Mouse (Mus musculus) lung, postnatal 25 days (tissue): ENCODE results near the gene Ptprd.

ENCODE experiments used
- DNase-seq: peaks from one replicate; pipeline ENCODE4 v3.0.0; 2022; ENCODE audit warnings: low spot score

The Ptprd gene

GRCm38 (mm10) chr4:76021670-76022069 lies 2190.1 kb downstream of the Ptprd start:
- no peak for DNase-seq

- DNase-seq: no peak
Observed at GRCm38 (mm10) chr4:76015026-76015425, 2196.7 kb downstream of the Ptprd start.

GRCm38 (mm10) chr4:76014151-76014840 lies 2197.5 kb downstream of the Ptprd start:
- no peak for DNase-seq

- DNase-seq: no peak
Observed at GRCm38 (mm10) chr4:76008580-76008979, 2203.2 kb downstream of the Ptprd start.

GRCm38 (mm10) chr4:76007219-76007618 lies 2204.5 kb downstream of the Ptprd start:
- no peak for DNase-seq

GRCm38 (mm10) chr4:76006717-76007116 lies 2205.0 kb downstream of the Ptprd start:
- DNase-seq: no peak

GRCm38 (mm10) chr4:76004161-76004560 lies 2207.6 kb downstream of the Ptprd start:
- no peak for DNase-seq

- no peak for DNase-seq
Observed at GRCm38 (mm10) chr4:76000258-76000657, 2211.5 kb downstream of the Ptprd start.

GRCm38 (mm10) chr4:75995841-75996240 lies 2215.9 kb downstream of the Ptprd start:
- DNase-seq: no peak

- DNase-seq: no peak
Observed at GRCm38 (mm10) chr4:75994576-75994975, 2217.2 kb downstream of the Ptprd start.

- DNase-seq: no peak
Observed at GRCm38 (mm10) chr4:75993092-75993491, 2218.7 kb downstream of the Ptprd start.

GRCm38 (mm10) chr4:75991621-75992245 lies 2220.0 kb downstream of the Ptprd start:
- DNase-seq: no peak

GRCm38 (mm10) chr4:75974728-75975127 lies 2237.0 kb downstream of the Ptprd start:
- DNase-seq: no peak

- no peak for DNase-seq
Observed at GRCm38 (mm10) chr4:75973322-75973721, 2238.4 kb downstream of the Ptprd start.

GRCm38 (mm10) chr4:75969961-75970360 lies 2241.8 kb downstream of the Ptprd start:
- DNase-seq: no peak

GRCm38 (mm10) chr4:75968618-75969017 lies 2243.1 kb downstream of the Ptprd start:
- no peak for DNase-seq

GRCm38 (mm10) chr4:75965810-75966209 lies 2246.0 kb downstream of the Ptprd start:
- DNase-seq: peak; percentile 32

- DNase-seq: no peak
Observed at GRCm38 (mm10) chr4:75962916-75963315, 2248.8 kb downstream of the Ptprd start.

- DNase-seq: no peak
Observed at GRCm38 (mm10) chr4:75961865-75962264, 2249.9 kb downstream of the Ptprd start.

GRCm38 (mm10) chr4:75953349-75954060 lies 2258.3 kb downstream of the Ptprd start:
- peak; percentile 53 for DNase-seq

GRCm38 (mm10) chr4:75950582-75950981 lies 2261.2 kb downstream of the Ptprd start:
- no peak for DNase-seq

- DNase-seq: no peak
Observed at GRCm38 (mm10) chr4:75894871-75895270, 2316.9 kb downstream of the Ptprd start.
